Mouse (Mus musculus): ENCODE measurements at regions not wholly inside any gene's neighbourhood (a gene's known extent, or its start where the extent isn't known, plus 50 kb on each side); places are given as distances from the start of the nearest gene placed in this dataset.
A peak's percentile ranks its signal among the peaks of the same experiment; 100 is the strongest.

DNA sequence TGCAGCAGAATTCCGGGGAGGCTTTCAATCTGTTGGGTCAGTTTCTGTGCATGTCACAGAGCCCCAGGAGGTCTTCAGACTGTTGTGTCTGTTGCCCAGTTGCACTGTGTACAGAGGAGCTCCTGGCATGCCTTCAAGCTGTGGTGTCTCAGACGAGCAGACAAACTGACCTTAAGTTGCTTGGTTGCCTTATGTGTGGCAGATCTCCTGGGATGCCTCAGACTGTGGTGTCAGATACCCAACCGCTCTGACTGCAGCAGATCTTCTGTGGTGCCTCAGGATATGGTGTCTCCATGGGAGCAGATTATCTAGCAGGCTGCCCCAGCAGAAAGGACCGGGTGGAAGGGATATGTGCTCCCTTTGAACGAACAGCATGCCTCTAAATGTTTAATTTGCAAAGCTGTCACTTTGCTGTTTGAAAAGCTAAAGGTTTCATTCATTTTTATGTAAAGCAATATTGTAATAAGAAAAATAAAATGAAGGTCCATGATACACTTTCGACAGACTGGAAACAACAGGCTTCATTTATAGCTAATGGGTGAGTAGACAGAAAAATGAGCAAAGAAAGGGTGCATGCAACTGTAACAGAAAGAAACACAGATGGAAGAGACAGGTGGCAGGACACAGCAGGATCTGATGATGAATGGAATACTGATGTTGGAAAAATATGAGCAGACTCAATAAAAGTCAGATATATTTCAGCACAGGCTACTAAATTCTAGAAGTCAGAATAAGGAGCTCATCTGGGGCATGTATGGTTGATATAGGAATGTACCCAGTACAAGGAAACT is 1060.0 kb downstream of the Serpinb8 start:
- peak; percentile 43 for DNase-seq

DNA sequence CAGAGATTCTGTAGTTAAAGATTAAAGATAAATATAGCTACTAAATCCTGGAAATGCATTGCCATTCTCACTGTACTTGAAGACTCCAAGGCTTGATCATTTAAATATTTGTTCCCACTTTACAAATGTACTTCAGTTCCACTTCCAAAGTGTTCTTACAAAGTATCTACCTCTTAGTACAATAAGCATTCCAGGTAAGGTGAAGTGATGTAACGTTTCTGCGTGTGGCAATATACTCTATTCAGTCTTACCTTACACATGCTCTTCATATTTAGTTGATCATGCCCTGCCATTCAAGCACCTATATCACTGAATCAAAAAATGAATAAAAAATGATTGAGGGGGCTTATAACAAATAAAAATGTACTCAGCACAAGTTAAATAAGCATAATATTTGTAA is 1081.2 kb downstream of the Serpinb8 start:
- DNase-seq = no peak

All from retina, postnatal 1 day (tissue).